Mouse (Mus musculus) kidney, postnatal 36 days (tissue): Measurements from ENCODE around the gene Psmd9.

Source experiments
- DNase-seq, 2 experiments: peaks; one replicate each; pipeline ENCODE4 v3.0.0; 2021 to 2022; ENCODE audit warnings: mixed read lengths in 2 of 2

The Psmd9 gene

DNA sequence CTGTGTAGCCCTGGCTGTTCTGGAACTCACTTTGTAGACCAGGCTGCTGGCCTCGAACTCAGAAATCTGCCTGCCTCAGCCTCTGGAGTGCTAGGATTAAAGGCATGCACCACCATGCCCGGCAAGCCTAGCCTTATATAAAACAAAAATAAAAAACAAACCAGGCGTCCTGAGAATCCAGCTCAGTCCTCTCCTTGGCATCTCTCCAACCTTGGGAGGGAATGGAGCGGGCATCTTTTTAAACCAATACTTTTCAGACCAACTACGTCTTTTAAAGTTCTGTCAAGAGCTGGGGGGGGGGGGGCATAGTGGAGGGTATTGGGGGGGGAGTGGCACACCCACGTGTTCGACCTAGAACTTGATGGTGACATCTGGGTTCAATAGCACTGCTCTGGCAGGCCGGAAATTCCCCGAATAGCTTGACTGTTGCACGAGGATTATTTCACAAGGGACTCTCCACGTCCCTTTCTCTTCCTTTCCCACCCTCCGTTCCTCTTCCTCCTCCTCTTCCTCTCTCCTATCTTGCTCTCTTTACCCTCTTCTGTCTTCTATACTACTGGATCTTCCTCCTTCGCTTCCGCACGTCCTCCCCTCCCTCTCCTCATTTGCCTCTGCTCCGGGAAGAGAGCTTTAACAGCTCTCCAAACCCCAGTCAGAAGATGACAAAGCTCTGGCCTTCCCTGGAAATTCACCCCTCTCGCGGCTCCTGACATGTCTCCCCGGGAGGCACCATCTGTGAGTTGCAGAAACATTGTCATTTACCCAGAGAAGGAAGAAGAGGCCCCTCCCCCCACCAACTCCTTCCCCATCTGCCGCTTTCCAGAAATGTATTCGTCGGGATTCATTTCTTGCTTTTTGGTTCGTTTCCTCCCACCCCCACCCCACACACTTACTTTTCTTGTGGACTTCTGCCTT is 87.9 kb downstream of the Psmd9 start:
- DNase-seq = peak; percentile 24 to 25

GRCm38 (mm10) chr5:123258990-123259389 is 89.8 kb downstream of the Psmd9 start:
- peak; percentile 72 to 89 for DNase-seq

- DNase-seq = no peak
Measured at GRCm38 (mm10) chr5:123260698-123261097, 91.5 kb downstream of the Psmd9 start.

DNA sequence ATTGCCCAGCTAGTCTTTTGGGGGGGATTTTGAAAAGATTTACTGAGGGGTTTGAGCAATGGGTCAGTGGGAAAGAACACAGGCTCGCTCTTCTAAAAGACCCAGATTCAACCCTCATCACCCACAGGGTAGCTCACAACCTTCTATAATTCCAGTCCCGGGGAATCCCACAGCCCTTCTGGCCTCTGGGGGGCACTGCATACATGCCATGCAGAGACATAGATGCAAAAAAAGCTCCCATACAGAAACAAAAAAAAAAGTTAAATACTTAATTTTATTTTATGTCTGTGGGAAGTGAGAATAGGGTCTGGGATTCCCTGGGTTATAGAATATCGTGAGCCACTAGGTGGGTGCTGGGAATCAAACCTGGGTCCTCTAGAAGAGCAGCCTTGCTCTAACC is 97.7 kb downstream of the Psmd9 start:
- no peak for DNase-seq

DNA sequence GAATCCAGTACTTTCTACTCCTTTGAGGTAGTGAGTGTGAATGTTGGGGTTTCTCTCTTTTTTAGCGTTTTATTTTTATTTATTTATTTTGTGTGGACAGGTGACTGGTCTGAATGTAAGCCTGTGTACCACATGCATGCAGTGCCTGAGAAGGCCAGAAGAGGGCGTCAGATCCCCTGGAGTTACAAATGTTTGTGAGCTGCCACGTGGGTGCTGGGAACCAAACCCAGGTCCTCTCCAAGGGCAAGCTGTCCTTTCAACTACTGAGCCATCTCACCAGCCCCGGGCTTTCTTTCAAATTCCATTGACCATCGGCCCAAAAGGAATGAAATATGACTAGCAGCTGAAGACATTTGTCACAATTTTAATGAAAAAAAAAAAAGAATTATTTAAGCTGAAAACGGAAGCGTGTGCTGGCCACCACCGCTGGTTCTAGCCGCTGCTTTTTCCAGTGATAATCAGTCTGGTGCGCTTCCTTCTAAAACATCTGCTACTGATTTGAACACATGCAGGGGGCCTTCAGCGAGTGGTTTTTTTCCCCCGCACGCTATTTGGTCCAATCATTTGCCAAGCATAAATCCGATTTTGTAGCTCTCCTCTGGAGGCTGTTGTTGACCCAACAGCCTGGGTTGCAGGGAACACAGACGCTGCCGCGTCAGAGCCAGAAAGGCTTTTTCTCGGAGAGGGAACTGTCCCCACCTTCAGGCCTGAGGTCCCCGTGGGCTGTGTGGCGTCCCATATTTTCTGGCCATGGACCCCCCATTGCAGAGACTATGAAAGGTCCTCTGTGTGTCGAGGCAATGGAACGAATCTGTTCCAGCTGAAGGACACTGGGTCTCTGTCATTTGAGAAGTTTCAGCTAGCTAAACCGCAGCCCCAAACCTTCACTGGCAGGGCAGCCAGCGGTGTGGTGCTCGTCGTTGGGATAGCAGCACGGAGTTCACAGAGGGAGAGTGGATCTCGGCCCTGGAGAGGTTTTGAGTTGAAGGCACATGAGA is 99.6 kb downstream of the Psmd9 start:
- DNase-seq = no peak

DNA sequence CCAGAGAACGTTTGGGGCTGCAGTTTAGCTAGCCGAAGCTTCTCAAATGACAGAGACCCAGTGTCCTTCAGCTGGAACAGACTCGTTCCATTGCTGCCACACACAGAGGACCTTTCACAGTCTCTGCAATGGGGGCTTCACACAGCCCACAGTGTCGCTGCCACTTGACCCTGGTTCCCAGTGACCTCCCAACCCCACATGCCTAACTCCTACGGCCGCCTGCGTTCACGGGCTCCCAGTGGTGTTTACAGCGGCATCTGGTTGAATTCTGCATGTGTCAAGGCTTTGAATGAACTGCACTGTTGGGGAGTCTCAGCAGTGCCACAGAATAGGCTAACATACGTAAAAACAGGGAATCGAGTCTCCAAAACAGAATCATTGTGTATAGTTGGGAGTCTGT is 101.7 kb downstream of the Psmd9 start:
- no peak for DNase-seq

DNA sequence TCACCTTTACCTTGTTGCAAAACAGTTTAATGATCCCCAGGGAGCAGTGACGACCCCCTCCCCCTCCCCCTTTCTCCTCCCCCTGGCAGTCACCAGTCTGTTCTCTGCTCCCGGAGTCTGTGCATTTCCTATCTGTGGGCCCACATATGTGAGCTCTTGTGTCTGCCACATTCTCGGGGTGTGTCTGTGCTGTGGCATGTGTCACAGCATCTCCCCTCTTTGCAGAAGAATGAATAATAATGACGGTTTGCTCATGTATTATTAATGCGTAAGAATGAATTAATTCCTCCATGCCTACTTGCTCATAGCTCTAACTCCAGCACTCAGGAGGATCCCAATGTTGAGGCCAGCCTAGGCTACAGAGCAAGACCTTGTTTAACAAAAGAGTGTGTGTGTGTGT is 103.7 kb downstream of the Psmd9 start:
- no peak for DNase-seq

GRCm38 (mm10) chr5:123276636-123277341 is 107.6 kb downstream of the Psmd9 start:
- DNase-seq = peak in 1 of 2 experiments; percentile 22

DNA sequence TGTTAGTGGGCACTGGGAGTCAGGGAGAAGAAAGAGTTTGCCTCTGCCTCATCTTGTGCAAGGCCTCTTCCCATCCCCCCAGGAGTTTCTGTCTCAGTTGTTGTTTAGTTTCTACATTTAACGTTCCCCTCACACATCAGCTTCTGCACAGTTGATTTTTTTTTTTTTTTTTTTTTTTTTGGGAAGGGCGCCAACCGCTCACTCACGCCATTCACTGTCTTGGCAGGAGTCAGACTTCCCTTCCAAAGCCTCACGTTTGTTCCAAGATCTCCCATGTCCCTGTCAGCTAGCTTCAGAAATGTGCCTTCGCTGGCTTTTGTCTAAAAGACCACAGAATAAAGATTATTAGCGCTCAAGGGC is 108.1 kb downstream of the Psmd9 start:
- no peak for DNase-seq

DNA sequence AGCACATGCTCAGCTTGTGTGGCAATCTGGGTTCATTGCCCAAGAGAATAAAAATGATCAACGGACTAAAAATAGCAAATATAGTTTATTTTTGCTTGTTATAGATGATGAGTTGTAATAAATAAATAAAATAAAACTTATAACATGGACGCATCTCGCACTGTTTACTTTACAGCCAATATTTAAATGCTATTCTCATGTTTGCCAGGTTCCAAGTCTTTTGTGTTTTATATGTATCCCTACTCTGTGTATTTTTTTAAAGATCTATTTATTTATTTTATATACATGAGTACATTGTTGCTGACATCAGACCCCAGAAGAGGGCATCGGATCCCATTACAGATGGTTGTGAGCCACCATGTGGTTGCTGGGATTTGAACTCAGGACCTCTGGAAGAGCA is 108.5 kb downstream of the Psmd9 start:
- DNase-seq = no peak

DNA sequence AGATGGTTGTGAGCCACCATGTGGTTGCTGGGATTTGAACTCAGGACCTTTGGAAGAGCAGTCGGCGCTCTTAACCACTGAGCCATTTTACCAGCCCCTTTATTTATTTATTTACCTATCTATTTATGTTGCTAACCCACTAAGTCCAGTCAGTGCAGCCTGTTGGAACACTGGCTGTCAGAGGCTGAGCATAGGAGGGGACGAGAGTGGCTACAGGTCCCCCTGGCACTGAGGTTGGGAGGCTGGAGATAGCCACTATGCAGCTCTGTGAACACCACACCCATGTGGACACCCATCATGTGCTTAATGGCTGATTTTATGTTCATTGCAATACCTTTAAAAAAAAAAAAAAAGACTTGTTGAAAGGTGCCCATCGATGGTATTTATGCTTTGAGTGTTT is 110.0 kb downstream of the Psmd9 start:
- DNase-seq = no peak

- no peak for DNase-seq
Measured at GRCm38 (mm10) chr5:123281336-123282136, 112.3 kb downstream of the Psmd9 start.

DNA sequence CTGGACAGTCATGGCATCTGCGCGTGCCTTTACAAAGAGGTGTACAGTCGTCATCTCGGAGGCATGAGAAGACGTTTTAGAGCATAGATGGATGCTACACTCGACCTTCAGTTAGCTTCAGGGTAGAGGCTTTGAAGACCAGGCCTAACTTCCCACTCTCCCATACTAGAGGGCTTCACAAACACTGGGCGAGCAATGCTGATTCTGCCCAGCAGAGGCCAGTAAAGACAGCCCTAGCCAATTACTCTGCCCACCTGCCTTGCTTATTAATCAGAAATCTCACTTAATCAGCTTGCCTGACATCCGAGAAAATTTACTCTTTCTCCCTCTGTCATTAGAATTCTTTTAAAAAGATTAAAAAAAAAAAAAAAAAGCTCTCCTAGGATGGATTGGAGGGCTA is 116.0 kb downstream of the Psmd9 start:
- peak; percentile 39 to 78 for DNase-seq

GRCm38 (mm10) chr5:123288079-123288478 is 118.9 kb downstream of the Psmd9 start:
- peak in 1 of 2 experiments; percentile 57 for DNase-seq

GRCm38 (mm10) chr5:123294653-123295052 is 125.4 kb downstream of the Psmd9 start:
- no peak for DNase-seq

DNA sequence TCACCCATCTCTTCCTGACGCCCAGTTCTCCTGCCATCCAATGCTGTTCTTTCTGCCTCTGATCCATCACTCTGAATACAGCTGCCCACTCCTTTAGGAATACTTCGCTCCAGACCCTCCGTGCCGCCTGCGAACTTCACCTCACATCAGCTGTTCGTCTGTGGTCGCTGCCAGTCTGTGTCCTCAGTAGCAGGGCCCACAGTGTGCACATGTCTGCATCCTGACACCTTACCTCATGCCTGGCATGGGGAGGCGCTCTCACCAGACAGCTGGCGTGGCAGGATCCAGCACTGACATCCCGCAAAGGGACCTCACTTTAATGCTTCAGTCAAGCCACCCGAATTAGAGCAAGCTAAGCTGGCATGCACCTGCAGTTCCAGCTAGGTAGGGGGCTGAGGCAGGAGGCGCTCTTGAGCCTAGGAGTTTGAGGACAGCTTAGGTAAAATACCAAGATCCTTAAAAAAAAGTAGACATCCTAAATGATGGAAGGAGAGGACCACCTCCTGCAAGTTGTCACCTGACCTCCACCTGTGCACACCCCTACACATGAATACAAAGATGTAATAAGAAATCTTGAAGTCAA is 127.1 kb downstream of the Psmd9 start:
- DNase-seq = peak in 1 of 2 experiments; percentile 63

DNA sequence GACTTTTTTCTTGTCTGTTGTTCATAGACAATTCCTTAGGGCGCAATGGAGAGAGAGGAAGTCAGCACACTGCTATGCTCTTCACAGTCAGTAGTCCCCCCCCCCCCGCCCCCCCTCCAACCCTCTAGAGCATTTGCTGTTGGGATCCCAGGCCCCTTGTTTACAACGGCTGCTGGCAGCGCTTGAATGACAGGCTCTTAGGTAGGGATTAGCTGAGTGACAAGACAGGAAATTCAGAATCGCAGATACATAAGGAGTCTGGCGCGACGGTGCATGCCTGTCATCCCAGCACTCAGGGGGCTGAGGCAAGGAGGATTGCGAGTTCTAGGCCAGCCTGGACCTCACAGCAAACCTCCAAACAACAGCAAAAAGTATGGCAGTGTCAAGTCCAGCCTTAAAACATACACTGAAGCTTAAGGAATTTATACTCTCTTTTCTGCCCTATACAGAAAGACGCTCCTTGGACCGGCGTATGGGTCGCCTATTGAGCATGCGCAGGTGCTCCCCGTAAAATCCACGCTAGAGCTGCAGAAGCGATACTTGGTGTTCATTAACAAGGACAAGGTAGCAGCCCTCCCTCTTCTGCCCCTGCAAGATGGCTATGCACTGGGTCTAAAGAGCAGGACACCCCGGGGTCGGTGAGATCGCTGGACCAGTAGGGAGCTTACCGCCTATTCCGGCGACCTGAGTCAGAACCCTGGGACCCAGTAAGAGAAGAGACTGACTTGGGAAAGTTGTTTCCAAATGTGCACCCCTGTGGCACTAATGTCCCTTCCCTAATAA is 128.0 kb downstream of the Psmd9 start:
- peak; percentile 53 to 67 for DNase-seq

- DNase-seq = peak in 1 of 2 experiments; percentile 57
Measured at GRCm38 (mm10) chr5:123297830-123298229, 128.6 kb downstream of the Psmd9 start.

DNA sequence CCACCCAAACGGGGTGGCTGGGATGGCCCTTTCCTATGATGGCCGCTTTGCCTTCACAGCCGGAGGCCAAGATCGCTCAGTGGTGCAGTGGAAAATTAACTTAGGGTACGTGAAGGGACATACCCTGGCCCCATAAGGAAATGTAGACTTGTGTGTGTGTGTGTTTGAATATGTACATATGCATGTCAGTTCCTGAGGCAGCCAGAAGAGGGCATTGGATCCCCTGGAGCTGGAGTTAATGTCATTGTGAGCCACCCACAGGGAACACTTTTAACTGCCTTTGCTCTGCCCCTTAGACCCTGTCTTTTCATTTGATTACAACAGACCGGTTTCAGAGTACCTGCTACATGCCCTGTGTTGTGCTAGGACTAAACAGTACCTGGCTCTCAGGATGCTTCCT is 129.3 kb downstream of the Psmd9 start:
- DNase-seq = peak; percentile 34 to 63
